Mouse (Mus musculus) bone marrow macrophage, adult 2 months (primary cell): ENCODE measurements around the gene Bnc1.

Source experiments
- CTCF ChIP-seq: IDR thresholded peaks from 2 replicates; pipeline ENCODE4 v1.5.1; 2012; ENCODE audit warnings: low read depth, mild to moderate bottlenecking, low read length, moderate library complexity
- POLR2A ChIP-seq: IDR thresholded peaks from 2 replicates; pipeline ENCODE4 v1.6.1; 2012; ENCODE audit warnings: mild to moderate bottlenecking, low read depth, low read length, borderline replicate concordance

DNA sequence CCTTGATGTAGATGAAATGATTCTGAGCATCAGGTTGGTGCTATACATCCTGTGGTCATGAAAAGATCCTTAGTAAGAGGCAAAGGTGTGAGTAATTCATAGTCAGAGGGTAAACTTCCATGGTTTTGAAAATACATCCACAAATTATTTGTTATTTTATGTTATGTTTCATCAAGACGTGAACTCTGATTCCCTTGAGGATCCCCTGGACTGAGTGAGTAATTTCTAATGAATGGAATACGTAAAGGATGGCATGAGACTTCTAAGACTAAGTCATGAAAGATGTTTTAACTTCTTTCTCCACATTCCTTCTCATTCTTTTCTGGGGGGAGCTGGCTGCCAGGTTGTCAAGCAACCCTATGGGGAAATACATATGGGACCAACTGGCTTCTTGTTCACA, 31.6 kb upstream of the Bnc1 start:
- TF ChIP-seq POLR2A (no peak), CTCF (no peak)
